Mouse (Mus musculus) kidney, embryonic 15.5 days (tissue): ENCODE measurements at regions not wholly inside any gene's neighbourhood (a gene's known extent, or its start where the extent isn't known, plus 50 kb on each side); places are given as distances from the start of the nearest gene placed in this dataset.
A peak's percentile ranks its signal among the peaks of the same experiment; 100 is the strongest.
"Not testable (repeated sequence)": the region's sequence is repeated elsewhere in the genome, so short reads cannot be mapped to it uniquely, and the experiment has no call there.

ENCODE experiments used
- ATAC-seq: fragments of 200-750 bp; cut with Nextera tagmentation; replicated peaks from 2 replicates; pipeline ENCODE4 v1.8.0; 2017; ENCODE audit warnings: moderate TSS enrichment; ENCODE audit not compliant: low FRiP score
- H3K27ac ChIP-seq: fragments of 300-500 bp; sonication (generic); 2 replicates; pipeline ENCODE4 v1.5.1; 2015; ENCODE audit warnings: mild to moderate bottlenecking, inconsistent platforms
- H3K27me3 ChIP-seq: fragments of 300-500 bp; sonication (generic); 2 replicates; pipeline ENCODE4 v1.6.1; 2015; ENCODE audit warnings: inconsistent platforms
- H3K36me3 ChIP-seq: fragments of 300-500 bp; sonication (generic); 2 replicates; pipeline ENCODE4 v1.6.1; 2015; ENCODE audit warnings: inconsistent platforms
- H3K4me1 ChIP-seq: fragments of 300-500 bp; sonication (generic); 2 replicates; pipeline ENCODE4 v1.6.1; 2015; ENCODE audit warnings: inconsistent platforms
- H3K4me2 ChIP-seq: fragments of 300-500 bp; sonication (generic); 2 replicates; pipeline ENCODE4 v1.6.1; 2015; ENCODE audit warnings: moderate library complexity, mild to moderate bottlenecking, inconsistent platforms
- H3K4me3 ChIP-seq: fragments of 300-500 bp; sonication (generic); replicated peaks from 2 replicates; pipeline ENCODE4 v1.5.1; 2015; ENCODE audit warnings: mild to moderate bottlenecking, inconsistent platforms
- H3K9ac ChIP-seq: fragments of 300-500 bp; sonication (generic); 2 replicates; pipeline ENCODE4 v1.6.1; 2015; ENCODE audit warnings: mild to moderate bottlenecking, inconsistent platforms
- H3K9me3 ChIP-seq: fragments of 300-500 bp; sonication (generic); replicated peaks from 2 replicates; pipeline ENCODE4 v1.6.1; 2016; ENCODE audit warnings: inconsistent platforms
- WGBS: fragments of 180-500 bp; shearing (Covaris S2); methylation state at CpG from one replicate; pipeline ENCODE4 v1.1.7; 2015; ENCODE audit warnings: mixed read lengths; 5-methylcytosine and 5-hydroxymethylcytosine counted together

DNA sequence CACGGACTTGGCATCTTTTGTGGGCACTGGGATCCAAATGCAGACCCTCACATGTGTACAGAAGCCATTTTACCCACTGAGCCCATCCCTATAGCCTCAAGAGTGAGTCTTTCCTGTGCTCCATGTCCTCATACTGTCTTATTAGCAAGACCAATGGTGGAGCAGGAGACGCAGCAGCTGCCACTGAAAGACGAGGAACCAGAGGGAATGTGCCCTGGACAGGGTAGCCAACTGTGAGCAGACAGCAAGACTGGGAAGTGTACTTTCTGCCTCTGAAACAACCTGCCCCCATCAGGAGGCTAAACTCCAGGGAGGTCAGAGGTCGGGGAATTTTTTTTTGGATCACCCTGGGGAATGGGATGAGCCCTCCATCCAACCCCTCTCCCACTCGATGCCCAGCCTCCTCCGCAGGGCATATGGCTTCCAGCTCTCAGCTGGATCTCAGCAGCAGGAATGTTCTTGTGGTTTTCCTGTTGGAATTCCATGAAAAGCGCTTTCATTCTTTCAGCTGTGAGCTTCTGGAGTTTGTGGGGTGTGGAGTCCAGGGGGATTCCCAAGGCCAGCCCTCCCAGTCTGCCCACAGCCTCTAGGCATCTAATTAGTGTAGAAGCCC is 131.2 kb upstream of the Haao start:
- 72% methylated on average over 7 of the region's 7 CpGs for WGBS
- no peak for ATAC-seq
- Histone ChIP-seq H3K27me3 (no peaks in the 10 kb centered on the region), H3K9ac (no peak overlapping the region), H3K27ac (0 out of 2 replicates have a peak overlapping the region, but pooled peaks have one; percentile 1), H3K4me3 (no peak overlapping the region), H3K4me2 (no peak overlapping the region), H3K4me1 (peaks cover 49% of the 10 kb centered on the region), H3K9me3 (no peaks in the 10 kb centered on the region), H3K36me3 (no peaks in the 10 kb centered on the region)

- Histone ChIP-seq H3K4me1 (peaks cover 46% of the 10 kb centered on the region), H3K9ac (no peak overlapping the region), H3K36me3 (no peaks in the 10 kb centered on the region), H3K4me2 (no peak overlapping the region), H3K27ac (peak overlapping the region; percentile 63), H3K9me3 (no peaks in the 10 kb centered on the region), H3K4me3 (no peak overlapping the region), H3K27me3 (no peaks in the 10 kb centered on the region)
- WGBS, result 75% methylated on average over 11 of the region's 11 CpGs
- ATAC-seq, result no peak
Measured at GRCm38 (mm10) chr17:83977725-83978124, 130.0 kb upstream of the Haao start.

GRCm38 (mm10) chr17:83975813-83976212 is 128.1 kb upstream of the Haao start:
- Histone ChIP-seq H3K27me3 (no peaks in the 10 kb centered on the region), H3K4me1 (peaks cover 47% of the 10 kb centered on the region), H3K4me3 (no peak overlapping the region)

GRCm38 (mm10) chr17:83973461-83974350 is 125.9 kb upstream of the Haao start:
- no peak for ATAC-seq
- WGBS, result 38% methylated on average over 18 of the region's 18 CpGs
- H3K4me2 ChIP-seq, result 0 out of 2 replicates have a peak overlapping the region, but pooled peaks have one; percentile 21
- H3K36me3 ChIP-seq, result no peaks in the 10 kb centered on the region
- no peaks in the 10 kb centered on the region for H3K9me3 ChIP-seq
- peaks cover 39% of the 10 kb centered on the region for H3K4me1 ChIP-seq
- 0 out of 2 replicates have a peak overlapping the region, but pooled peaks have one; percentile 17 for H3K9ac ChIP-seq
- H3K27ac ChIP-seq, result peak overlapping the region; percentile 32
- no peaks in the 10 kb centered on the region for H3K27me3 ChIP-seq
- H3K4me3 ChIP-seq, result no peak overlapping the region

More at GRCm38 (mm10) chr17:83975813-83976212, 128.1 kb upstream of the Haao start:
- no peak for ATAC-seq
- Histone ChIP-seq H3K4me2 (no peak overlapping the region), H3K27ac (no peak overlapping the region), H3K9ac (no peak overlapping the region), H3K36me3 (no peaks in the 10 kb centered on the region), H3K9me3 (no peaks in the 10 kb centered on the region)
- WGBS, result 82% methylated on average over 7 of the region's 7 CpGs

- no peak for ATAC-seq
- H3K4me2 ChIP-seq, result no peak overlapping the region
- no peaks in the 10 kb centered on the region for H3K27me3 ChIP-seq
- H3K9me3 ChIP-seq, result no peaks in the 10 kb centered on the region
- H3K36me3 ChIP-seq, result no peaks in the 10 kb centered on the region
- peaks cover 33% of the 10 kb centered on the region for H3K4me1 ChIP-seq
- 78% methylated on average over 5 of the region's 5 CpGs for WGBS
- peak overlapping the region; percentile 32 for H3K27ac ChIP-seq
- H3K4me3 ChIP-seq, result no peak overlapping the region
- no peak overlapping the region for H3K9ac ChIP-seq
Measured at GRCm38 (mm10) chr17:83972874-83973273, 125.1 kb upstream of the Haao start.

DNA sequence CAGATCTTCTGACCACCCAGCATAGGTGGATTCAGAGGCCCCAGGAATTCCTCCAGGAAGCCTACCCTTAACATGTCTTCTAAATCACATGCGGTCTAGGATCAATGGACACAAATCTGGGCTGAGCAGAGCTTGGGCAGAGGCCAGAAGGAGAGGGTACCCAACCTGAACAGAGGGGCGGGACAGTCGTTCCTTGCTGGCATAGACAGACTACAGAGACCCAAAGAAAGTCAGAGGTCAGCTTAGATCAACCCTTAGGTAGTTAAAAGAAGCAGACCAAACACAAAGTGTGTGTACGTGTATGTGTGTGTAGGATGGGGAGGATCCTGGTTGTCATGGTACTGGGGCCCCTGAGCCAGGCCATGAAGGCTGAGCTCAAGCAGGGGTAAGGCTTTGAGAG is 124.7 kb upstream of the Haao start:
- Histone ChIP-seq H3K4me3 (no peak overlapping the region), H3K27me3 (no peaks in the 10 kb centered on the region), H3K4me1 (peaks cover 29% of the 10 kb centered on the region), H3K9me3 (no peaks in the 10 kb centered on the region), H3K27ac (peak overlapping the region; percentile 32; the same call in 1 of the 2 replicates), H3K36me3 (no peaks in the 10 kb centered on the region), H3K9ac (no peak overlapping the region), H3K4me2 (no peak overlapping the region)
- WGBS, result 54% methylated on average over 4 of the region's 4 CpGs
- ATAC-seq, result peak; percentile 66

- no peak overlapping the region for H3K9ac ChIP-seq
- no peaks in the 10 kb centered on the region for H3K9me3 ChIP-seq
- H3K4me3 ChIP-seq, result no peak overlapping the region
- H3K27ac ChIP-seq, result peak overlapping the region; percentile 32; the same call in 1 of the 2 replicates
- H3K4me1 ChIP-seq, result peaks cover 29% of the 10 kb centered on the region
- peak; percentile 63; the same call in 1 of the 2 replicates for ATAC-seq
- H3K4me2 ChIP-seq, result no peak overlapping the region
- no peaks in the 10 kb centered on the region for H3K27me3 ChIP-seq
- no peaks in the 10 kb centered on the region for H3K36me3 ChIP-seq
- WGBS, result 30% methylated on average over 5 of the region's 5 CpGs
Measured at GRCm38 (mm10) chr17:83972026-83972425, 124.3 kb upstream of the Haao start.

DNA sequence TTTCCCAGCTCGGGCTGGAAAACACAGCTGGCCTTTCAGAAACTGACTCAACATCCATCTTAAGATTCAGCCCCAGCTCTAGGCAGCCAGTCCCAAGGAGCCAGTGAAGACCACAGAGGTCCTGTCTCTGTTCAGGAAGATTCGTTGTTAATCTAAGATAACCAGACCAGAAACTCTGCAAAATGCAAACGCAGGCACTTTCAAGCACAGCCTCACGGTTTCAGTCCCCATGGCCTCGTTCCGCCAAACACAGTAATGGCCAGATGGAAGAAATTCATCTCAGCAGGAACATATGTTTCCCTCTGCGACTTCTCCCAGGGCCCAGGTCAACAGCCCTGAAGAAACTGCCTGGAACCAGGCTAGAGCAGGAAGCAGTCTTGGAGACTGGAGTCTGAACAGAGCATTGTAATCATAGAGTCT is 121.7 kb upstream of the Haao start:
- ATAC-seq, result no peak
- Histone ChIP-seq H3K4me1 (peaks cover 32% of the 10 kb centered on the region), H3K27me3 (no peaks in the 10 kb centered on the region), H3K4me3 (no peak overlapping the region), H3K9me3 (peaks cover 6% of the 10 kb centered on the region; the same call in 1 of the 2 replicates), H3K27ac (peak overlapping the region; percentile 69), H3K36me3 (no peaks in the 10 kb centered on the region), H3K4me2 (no peak overlapping the region), H3K9ac (no peak overlapping the region)
- 55% methylated on average over 7 of the region's 7 CpGs for WGBS

DNA sequence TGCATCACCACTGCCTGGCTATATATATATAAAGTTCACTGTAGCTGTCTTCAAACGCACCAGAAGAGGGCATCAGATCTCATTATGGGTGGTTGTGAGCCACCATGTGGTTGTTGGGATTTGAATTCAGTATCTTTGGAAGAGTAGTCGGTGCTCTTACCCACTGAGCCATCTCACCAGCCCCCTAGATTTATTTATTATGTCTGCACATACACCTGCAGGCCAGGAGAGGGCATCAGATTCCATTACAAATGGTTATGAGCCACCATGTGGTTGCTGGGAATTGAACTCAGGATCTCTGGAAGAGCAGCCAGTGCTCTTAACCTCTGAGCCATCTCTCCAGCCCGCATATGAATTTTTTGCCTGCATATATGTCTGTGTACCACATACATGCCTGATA is 120.4 kb upstream of the Haao start:
- 92% methylated on average over 3 of the region's 3 CpGs for WGBS
- not testable (repeated sequence) for H3K27me3 ChIP-seq, H3K27ac ChIP-seq, H3K9me3 ChIP-seq, H3K4me3 ChIP-seq, ATAC-seq, H3K36me3 ChIP-seq, H3K9ac ChIP-seq, H3K4me2 ChIP-seq
- peaks cover 35% of the 10 kb centered on the region for H3K4me1 ChIP-seq

GRCm38 (mm10) chr17:83967007-83967406 is 119.2 kb upstream of the Haao start:
- ATAC-seq, result no peak
- H3K9me3 ChIP-seq, result peaks cover 6% of the 10 kb centered on the region; the same call in 1 of the 2 replicates
- H3K27ac ChIP-seq, result no peak overlapping the region
- H3K9ac ChIP-seq, result no peak overlapping the region
- H3K4me2 ChIP-seq, result no peak overlapping the region
- no peak overlapping the region for H3K4me3 ChIP-seq
- H3K4me1 ChIP-seq, result peaks cover 38% of the 10 kb centered on the region
- H3K27me3 ChIP-seq, result no peaks in the 10 kb centered on the region
- 88% methylated on average over 6 of the region's 6 CpGs for WGBS
- H3K36me3 ChIP-seq, result no peaks in the 10 kb centered on the region

DNA sequence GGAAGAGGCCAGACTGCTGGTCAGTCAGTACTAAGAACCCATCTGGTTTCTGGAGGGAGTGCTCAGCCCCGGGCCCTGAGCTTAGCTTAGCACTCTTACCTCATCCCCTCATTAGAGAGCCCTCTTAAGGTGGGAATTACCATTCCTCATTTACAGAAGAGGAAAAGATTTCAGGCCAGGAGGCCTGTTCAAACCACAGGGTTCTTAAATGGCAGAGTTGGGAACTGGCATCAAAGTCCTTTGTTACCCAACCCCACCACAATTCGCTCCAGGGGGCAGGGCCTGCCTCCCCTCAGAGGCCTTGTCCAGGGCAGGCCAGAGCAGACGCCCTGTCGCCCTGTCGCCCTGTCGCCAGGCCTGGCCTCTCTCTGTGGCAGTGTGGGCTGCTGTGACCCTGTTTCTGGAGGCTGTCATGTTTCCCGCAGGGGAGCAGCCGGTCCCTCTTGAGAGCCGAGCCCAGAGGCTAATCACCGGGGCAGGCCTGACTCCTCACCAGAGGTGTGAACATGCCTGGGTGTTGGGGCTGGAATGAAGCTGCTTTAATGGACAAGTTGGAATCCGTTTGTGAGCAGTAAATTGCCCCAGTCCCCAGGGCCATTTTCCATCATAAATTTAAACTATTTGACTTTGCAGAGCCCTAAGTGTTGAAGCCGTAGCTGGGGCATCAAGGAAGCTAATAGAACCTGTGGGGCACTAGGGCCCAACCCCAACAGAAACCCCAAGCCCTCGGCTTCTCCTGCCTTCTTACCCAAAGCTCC is 116.9 kb upstream of the Haao start:
- Histone ChIP-seq H3K4me3 (no peak overlapping the region), H3K27ac (peak overlapping the region; percentile 37), H3K4me2 (no peak overlapping the region), H3K36me3 (no peaks in the 10 kb centered on the region), H3K4me1 (peaks cover 59% of the 10 kb centered on the region), H3K9ac (no peak overlapping the region), H3K9me3 (peaks cover 6% of the 10 kb centered on the region; the same call in 1 of the 2 replicates), H3K27me3 (no peaks in the 10 kb centered on the region)
- WGBS, result 46% methylated on average over 13 of the region's 13 CpGs
- ATAC-seq, result no peak; the same call in 1 of the 2 replicates
